In the genomic region with DNA sequence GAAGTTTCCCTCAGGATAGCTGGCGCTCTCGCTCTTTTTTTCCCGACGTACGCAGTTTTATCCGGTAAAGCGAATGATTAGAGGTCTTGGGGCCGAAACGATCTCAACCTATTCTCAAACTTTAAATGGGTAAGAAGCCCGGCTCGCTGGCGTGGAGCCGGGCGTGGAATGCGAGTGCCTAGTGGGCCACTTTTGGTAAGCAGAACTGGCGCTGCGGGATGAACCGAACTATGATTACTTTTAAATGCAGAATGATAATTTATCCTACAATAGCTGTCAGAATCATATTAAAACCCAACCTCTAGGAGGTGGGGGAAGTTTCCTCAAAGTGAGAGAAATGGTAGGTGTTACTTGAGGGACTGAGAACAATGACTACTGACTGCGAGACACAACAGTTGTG, we compare ENCODE assay signal across 8 mouse cellular contexts.
DNase-seq lines count a peak whose midpoint lies in the region; TF ChIP-seq lines count a peak whose summit lies in the region.
"Not testable (repeated sequence)": the region's sequence is repeated elsewhere in the genome, so short reads cannot be mapped to it uniquely, and the experiment has no call there.

No protein-coding gene starts in this region.

- not testable (repeated sequence) for H3K27ac ChIP-seq in heart, adult 2 months

- not testable (repeated sequence) for H3K9ac ChIP-seq in heart, adult 2 months (ENCODE audit: low read depth, low read length)

- intact Hi-C loops in heart, adult 2 months (cut with DNase I) = not testable (repeated sequence)

- not testable (repeated sequence) for TF ChIP-seq EP300 in heart, adult 2 months (IDR thresholded peaks at IDR 0.05; ENCODE audit: insufficient read depth, low read depth, low read length)

- not testable (repeated sequence) for H3K36me3 ChIP-seq in heart, adult 2 months (ENCODE audit: control insufficient read depth, insufficient read depth, low read length)

- H3K27me3 ChIP-seq in heart, adult 2 months (ENCODE audit: control insufficient read depth, insufficient read depth, low read length) = not testable (repeated sequence)

- TF ChIP-seq POLR2A in heart, adult 2 months (IDR thresholded peaks at IDR 0.05; ENCODE audit: insufficient read depth, low read depth, low read length) = not testable (repeated sequence)

- H3K4me1 ChIP-seq in heart, adult 2 months (ENCODE audit: control insufficient read depth, insufficient read depth, low read length) = not testable (repeated sequence)

- WGBS in heart, adult 2 months = 55% methylated on average over 19 of the region's 19 CpGs

- DNase-seq in B cell, adult 2 months = peak; percentile 72 to 88
- DNase-seq in cerebellum, adult 9-11 months = peak; percentile 78
- peak; percentile 65 to 83 for DNase-seq in heart, adult 2 months
- peak; percentile 38 to 70 for DNase-seq in kidney, adult 8-10 months
- peak; percentile 73 to 83 for DNase-seq in layer of hippocampus, postnatal 36 days
- DNase-seq in lung, postnatal 25 days (ENCODE audit: low spot score) = peak; percentile 16
- peak; percentile 58 for DNase-seq in spleen, adult 12 weeks (ENCODE audit: low spot score)
- DNase-seq in thymus, postnatal 4 days = peak; percentile 59

- TF ChIP-seq CTCF in heart, adult 2 months (IDR thresholded peaks at IDR 0.05) = not testable (repeated sequence)

- not testable (repeated sequence) for H3K4me3 ChIP-seq in heart, adult 2 months

- H3K79me2 ChIP-seq in heart, adult 2 months (replicated peaks; ENCODE audit: control insufficient read depth, insufficient read depth, low read length) = not testable (repeated sequence)

Comparison
In these comparisons a context has a peak if more than half of its experiments do, and no peak if none do; other contexts are left out.
1. DNase-seq: peak in every context shown above with its lines; median percentile 80 in B cell, adult 2 months; 78 in cerebellum, adult 9-11 months; 78 in layer of hippocampus, postnatal 36 days; 74 in heart, adult 2 months; 59 in thymus, postnatal 4 days; 58 in spleen, adult 12 weeks; 54 in kidney, adult 8-10 months; 16 in lung, postnatal 25 days.